ENCODE assay signal across 12 mouse cellular contexts in the genomic region with DNA sequence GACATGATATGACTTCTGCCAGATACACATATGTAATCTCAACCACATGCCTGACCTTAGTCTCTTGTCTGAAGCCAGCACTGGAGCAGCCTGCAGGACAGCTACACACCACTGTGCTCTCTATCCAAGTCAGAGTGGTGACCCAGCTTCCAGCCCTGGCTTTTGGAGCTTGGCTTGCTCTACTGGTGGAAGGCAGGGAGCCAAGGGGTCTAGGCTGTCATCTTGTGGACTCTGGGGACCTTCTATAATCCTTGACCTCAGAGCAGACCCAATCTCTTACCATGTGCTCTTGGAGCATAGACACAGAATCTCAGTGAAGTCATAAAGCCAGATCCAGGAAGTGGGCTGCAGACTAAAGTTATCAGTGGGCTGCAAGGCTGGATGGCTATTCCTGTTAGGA.
"Had no signal": no experiment of that assay in that cellular context is flagged by ENCODE, and none has a peak within 500 bp of the region (broad histone marks: within the 10 kb centered on the region; RNA-seq: fewer than 3 reads in every experiment).

No protein-coding gene starts in this region.

- H3K9me3 ChIP-seq: intestine, embryonic 15.5 days; kidney, embryonic 15.5 days; limb, embryonic 10.5 days; liver, embryonic 15.5 days; neural tube, embryonic 12.5 days had no signal

- H3K36me3 ChIP-seq: intestine, embryonic 15.5 days; kidney, embryonic 15.5 days; limb, embryonic 10.5 days; liver, embryonic 15.5 days; neural tube, embryonic 12.5 days had no signal

- ATAC-seq: intestine, embryonic 15.5 days had no signal

- DNase-seq: kidney, adult 2 months; lung, embryonic 14.5 days; midbrain, embryonic 14.5 days; thymus, postnatal 4 days had no signal

- H3K4me3 ChIP-seq: intestine, embryonic 15.5 days; kidney, embryonic 15.5 days; layer of hippocampus, adult 2 months; limb, embryonic 10.5 days; liver, embryonic 15.5 days; neural tube, embryonic 12.5 days had no signal

- H3K4me2 ChIP-seq: intestine, embryonic 15.5 days; kidney, embryonic 15.5 days; liver, embryonic 11.5 days; liver, embryonic 15.5 days; lung, embryonic 14.5 days; neural tube, embryonic 12.5 days had no signal

- H3K4me1 ChIP-seq: intestine, embryonic 15.5 days; limb, embryonic 10.5 days; liver, embryonic 15.5 days had no signal

- H3K9ac ChIP-seq: intestine, embryonic 15.5 days; kidney, embryonic 15.5 days; liver, embryonic 15.5 days; lung, embryonic 14.5 days; neural tube, embryonic 12.5 days had no signal

- H3K27me3 ChIP-seq: intestine, embryonic 15.5 days; kidney, embryonic 15.5 days; liver, embryonic 15.5 days; neural tube, embryonic 12.5 days had no signal

- H3K27ac ChIP-seq: intestine, embryonic 15.5 days; kidney, embryonic 15.5 days; layer of hippocampus, adult 2 months; limb, embryonic 10.5 days; liver, embryonic 15.5 days; neural tube, embryonic 12.5 days; stomach, postnatal 0 days had no signal
